Mouse (Mus musculus): Measurements from ENCODE around the gene Kif4. TPM values are rescaled to one million over a fixed set of nuclear protein-coding genes. Genes with fewer than 3 reads are reported as not detected.
A peak's percentile ranks its signal among the peaks of the same experiment; 100 is the strongest.

The Kif4 gene
- polyA plus RNA-seq, 1 experiment from 2014 or later: 5.7 TPM

DNA sequence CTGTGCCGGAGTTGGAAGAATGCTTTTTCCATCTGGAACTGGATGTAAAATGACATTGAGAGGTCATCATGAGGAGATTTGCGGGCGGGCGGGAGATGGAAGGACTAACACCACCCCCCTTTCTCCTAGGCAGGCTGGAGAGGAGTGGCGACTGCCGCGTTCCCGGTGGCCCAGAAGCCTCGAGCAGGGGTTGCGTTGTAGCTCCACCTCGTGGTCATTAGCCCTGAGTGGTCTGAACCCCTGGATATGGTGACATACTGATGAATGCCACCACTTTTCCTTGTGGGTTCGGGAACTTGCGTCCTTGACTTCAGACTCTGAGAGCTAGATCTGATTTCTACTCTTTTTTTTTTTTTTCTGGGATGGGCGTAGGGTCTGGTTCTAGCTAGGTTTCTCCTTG lies 113.4 kb downstream of the Kif4 start:
- Histone ChIP-seq H3K36me3 (no peaks in the 10 kb centered on the region), H3K9ac (peak overlapping the region; percentile 26; the same call in 1 of the 2 replicates), H3K9me3 (0 out of 2 replicates have a peak, but pooled peaks cover 7% of the 10 kb centered on the region), H3K27ac (replicated peaks) (no peak overlapping the region), H3K4me3 (peak overlapping the region; percentile 36), H3K4me2 (peak overlapping the region; percentile 55), H3K4me1 (replicated peaks) (no peaks in the 10 kb centered on the region), H3K27me3 (peaks cover 13% of the 10 kb centered on the region; the same call in 1 of the 2 replicates)
- ATAC-seq (ENCODE audit: low read depth): peak; percentile 90
- WGBS: 23% methylated on average over 14 of the region's 14 CpGs

DNA sequence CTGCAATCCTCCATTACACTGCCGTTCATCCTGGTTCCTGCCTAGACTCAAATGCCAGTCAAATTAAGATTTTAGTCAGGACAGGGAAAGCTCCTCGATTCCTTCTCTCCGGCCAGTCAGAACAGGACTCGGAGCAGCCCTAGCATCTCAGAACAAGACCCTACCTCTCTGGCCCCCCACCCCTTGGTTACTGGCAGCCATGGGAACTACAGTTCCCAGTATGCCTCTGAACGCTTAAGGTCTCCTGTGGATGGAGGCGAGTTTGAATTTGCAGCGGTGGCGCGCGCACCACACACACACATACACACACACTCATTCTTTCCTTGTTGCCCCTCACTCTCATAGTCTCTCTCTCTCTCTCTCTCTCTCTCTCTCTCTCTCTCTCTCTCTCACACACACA lies 113.9 kb downstream of the Kif4 start:
- 22% methylated on average over 10 of the region's 10 CpGs for WGBS
- Histone ChIP-seq H3K4me3 (peak overlapping the region; percentile 36), H3K9ac (0 out of 2 replicates have a peak overlapping the region, but pooled peaks have one; percentile 26), H3K4me1 (replicated peaks) (no peaks in the 10 kb centered on the region), H3K9me3 (0 out of 2 replicates have a peak, but pooled peaks cover 7% of the 10 kb centered on the region), H3K4me2 (peak overlapping the region; percentile 55), H3K36me3 (no peaks in the 10 kb centered on the region), H3K27me3 (peaks cover 13% of the 10 kb centered on the region; the same call in 1 of the 2 replicates), H3K27ac (replicated peaks) (no peak overlapping the region)
- peak; percentile 81 for ATAC-seq (ENCODE audit: low read depth)

GRCm38 (mm10) chrX:100740785-100741184 lies 115.2 kb downstream of the Kif4 start:
- Histone ChIP-seq H3K9ac (no peak overlapping the region), H3K4me1 (replicated peaks) (no peaks in the 10 kb centered on the region), H3K27me3 (peaks cover 9% of the 10 kb centered on the region; the same call in 1 of the 2 replicates), H3K27ac (replicated peaks) (no peak overlapping the region), H3K4me2 (no peak overlapping the region), H3K36me3 (no peaks in the 10 kb centered on the region), H3K4me3 (no peak overlapping the region), H3K9me3 (0 out of 2 replicates have a peak, but pooled peaks cover 7% of the 10 kb centered on the region)
- WGBS: 80% methylated on average over 6 of the region's 6 CpGs
- no peak for ATAC-seq (ENCODE audit: low read depth)

- Histone ChIP-seq H3K9me3 (0 out of 2 replicates have a peak, but pooled peaks cover 7% of the 10 kb centered on the region), H3K4me2 (no peak overlapping the region), H3K4me1 (replicated peaks) (no peaks in the 10 kb centered on the region), H3K9ac (no peak overlapping the region), H3K27me3 (peaks cover 4% of the 10 kb centered on the region; the same call in 1 of the 2 replicates), H3K4me3 (no peak overlapping the region), H3K27ac (replicated peaks) (no peak overlapping the region), H3K36me3 (no peaks in the 10 kb centered on the region)
- ATAC-seq (ENCODE audit: low read depth): peak; percentile 47; the same call in 1 of the 2 replicates
- WGBS: 16% methylated on average over 10 of the region's 10 CpGs
Observed at GRCm38 (mm10) chrX:100741940-100742339, 116.4 kb downstream of the Kif4 start.

GRCm38 (mm10) chrX:100765855-100766254 lies 140.3 kb downstream of the Kif4 start:
- Histone ChIP-seq H3K9ac (no peak overlapping the region), H3K4me3 (no peak overlapping the region), H3K36me3 (no peaks in the 10 kb centered on the region), H3K4me2 (no peak overlapping the region), H3K27ac (replicated peaks) (no peak overlapping the region), H3K9me3 (no peaks in the 10 kb centered on the region), H3K4me1 (replicated peaks) (0 out of 2 replicates have a peak, but pooled peaks cover 11% of the 10 kb centered on the region), H3K27me3 (no peaks in the 10 kb centered on the region)
- no peak for ATAC-seq (ENCODE audit: low read depth)
- WGBS: 83% methylated on average over 6 of the region's 6 CpGs

- Histone ChIP-seq H3K36me3 (no peaks in the 10 kb centered on the region), H3K9ac (peak within 1 kb of the TSS; percentile 87), H3K4me1 (replicated peaks) (peaks cover 16% of the 10 kb centered on the region; the same call in 1 of the 2 replicates), H3K27me3 (no peaks in the 10 kb centered on the region), H3K4me3 (peak within 1 kb of the TSS; percentile 65), H3K9me3 (no peaks in the 10 kb centered on the region), H3K27ac (replicated peaks) (peak within 1 kb of the TSS; percentile 90), H3K4me2 (peak within 1 kb of the TSS; percentile 59)
- peak; percentile 93 for ATAC-seq (ENCODE audit: low read depth)
- WGBS: 21% methylated on average over 26 of the region's 26 CpGs
Observed at GRCm38 (mm10) chrX:100767181-100767884, 141.8 kb downstream of the Kif4 start, which contains the start of gene Dlg3. TSS of gene Dlg3 (plus strand) at chrX:100767722.

GRCm38 (mm10) chrX:100767885-100768626 lies 142.5 kb downstream of the Kif4 start:
- Histone ChIP-seq H3K4me3 (peak overlapping the region; percentile 65), H3K9ac (peak overlapping the region; percentile 87), H3K36me3 (0 out of 2 replicates have a peak, but pooled peaks cover 3% of the 10 kb centered on the region), H3K9me3 (no peaks in the 10 kb centered on the region), H3K4me2 (peak overlapping the region; percentile 59), H3K4me1 (replicated peaks) (peaks cover 16% of the 10 kb centered on the region; the same call in 1 of the 2 replicates), H3K27me3 (no peaks in the 10 kb centered on the region), H3K27ac (replicated peaks) (peak overlapping the region; percentile 90)
- peak; percentile 73 for ATAC-seq (ENCODE audit: low read depth)
- WGBS: 22% methylated on average over 27 of the region's 36 CpGs

DNA sequence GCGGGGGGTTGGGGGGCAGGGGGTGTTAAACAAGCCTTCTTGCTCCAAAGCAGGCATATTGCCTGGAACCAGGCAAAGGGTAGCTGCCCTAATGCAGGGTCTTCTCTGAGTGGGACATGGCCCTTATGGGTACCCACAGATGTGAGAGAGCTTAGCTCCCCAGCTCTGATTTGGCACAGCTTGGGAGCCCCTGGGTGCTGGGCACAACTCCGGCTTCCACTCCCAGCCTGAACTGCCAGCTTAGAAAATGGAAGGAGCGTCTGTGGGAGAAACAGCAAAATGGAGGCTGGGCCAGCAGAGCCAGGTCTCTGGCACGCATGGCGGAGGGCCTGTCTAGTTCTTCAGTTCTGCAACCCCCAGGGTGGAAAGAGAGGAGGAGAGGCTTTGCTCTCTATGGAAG lies 143.7 kb downstream of the Kif4 start:
- Histone ChIP-seq H3K9ac (peak overlapping the region; percentile 87), H3K27me3 (no peaks in the 10 kb centered on the region), H3K4me2 (peak overlapping the region; percentile 59), H3K4me1 (replicated peaks) (peaks cover 16% of the 10 kb centered on the region; the same call in 1 of the 2 replicates), H3K9me3 (no peaks in the 10 kb centered on the region), H3K4me3 (peak overlapping the region; percentile 65), H3K36me3 (0 out of 2 replicates have a peak, but pooled peaks cover 3% of the 10 kb centered on the region), H3K27ac (replicated peaks) (peak overlapping the region; percentile 23; the same call in 1 of the 2 replicates)
- no peak for ATAC-seq (ENCODE audit: low read depth)
- 74% methylated on average over 5 of the region's 5 CpGs for WGBS

GRCm38 (mm10) chrX:100774341-100774811 lies 148.8 kb downstream of the Kif4 start:
- Histone ChIP-seq H3K36me3 (0 out of 2 replicates have a peak, but pooled peaks cover 3% of the 10 kb centered on the region), H3K4me1 (replicated peaks) (peaks cover 33% of the 10 kb centered on the region), H3K4me2 (peak overlapping the region; percentile 51), H3K27ac (replicated peaks) (no peak overlapping the region), H3K9me3 (no peaks in the 10 kb centered on the region), H3K4me3 (peak overlapping the region; percentile 32), H3K27me3 (no peaks in the 10 kb centered on the region), H3K9ac (peak overlapping the region; percentile 58)
- 11% methylated on average over 23 of the region's 23 CpGs for WGBS
- no peak for ATAC-seq (ENCODE audit: low read depth)

DNA sequence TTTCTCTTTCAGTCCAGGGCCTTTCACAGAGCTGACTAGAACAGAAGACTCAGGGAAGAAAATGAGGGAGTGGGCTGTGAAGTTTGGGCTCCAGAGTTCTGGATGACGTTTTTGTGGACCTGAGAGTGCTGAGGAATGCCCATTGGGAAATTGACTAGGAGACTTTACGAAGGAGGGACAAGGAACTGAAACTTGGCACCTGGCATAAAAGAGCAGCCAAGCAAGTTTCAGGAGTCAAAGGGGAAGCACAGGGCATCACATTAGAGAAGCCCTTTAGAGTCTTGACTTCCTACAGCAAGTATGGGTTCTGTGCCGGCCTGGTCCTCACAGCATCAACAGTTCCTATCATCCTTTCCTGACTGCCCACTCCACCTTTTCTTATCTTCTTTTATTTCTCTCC lies 149.9 kb downstream of the Kif4 start:
- Histone ChIP-seq H3K9ac (no peak overlapping the region), H3K27ac (replicated peaks) (no peak overlapping the region), H3K9me3 (no peaks in the 10 kb centered on the region), H3K4me1 (replicated peaks) (peaks cover 37% of the 10 kb centered on the region), H3K36me3 (0 out of 2 replicates have a peak, but pooled peaks cover 3% of the 10 kb centered on the region), H3K4me3 (no peak overlapping the region), H3K4me2 (no peak overlapping the region), H3K27me3 (no peaks in the 10 kb centered on the region)
- ATAC-seq (ENCODE audit: low read depth): no peak
- WGBS: 84% methylated on average over 3 of the region's 3 CpGs

DNA sequence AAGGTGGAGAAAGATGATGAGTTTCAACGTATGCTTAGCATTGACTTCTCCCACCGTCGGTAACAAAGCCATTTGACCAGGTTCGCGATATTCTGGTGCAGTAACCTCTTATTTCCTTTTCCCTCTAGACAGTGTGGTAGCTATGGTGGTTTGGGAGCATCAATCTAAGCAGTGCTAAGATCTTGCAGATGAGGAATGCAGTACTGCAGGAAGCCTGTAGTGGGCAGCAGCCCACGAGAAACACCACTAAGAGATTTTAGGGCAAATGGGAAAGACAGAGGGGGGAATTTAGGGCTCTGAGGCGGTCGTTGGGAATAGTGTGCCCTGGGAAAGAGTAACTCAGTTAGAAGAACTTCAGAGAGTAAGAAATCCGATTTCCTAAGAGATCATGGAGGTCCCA lies 151.0 kb downstream of the Kif4 start:
- H3K4me3 ChIP-seq: peak overlapping the region; percentile 47
- no peaks in the 10 kb centered on the region for H3K9me3 ChIP-seq
- peak overlapping the region; percentile 58 for H3K4me2 ChIP-seq
- H3K36me3 ChIP-seq: 0 out of 2 replicates have a peak, but pooled peaks cover 3% of the 10 kb centered on the region
- H3K27me3 ChIP-seq: no peaks in the 10 kb centered on the region
- WGBS: 21% methylated on average over 9 of the region's 9 CpGs
- 0 out of 2 replicates have a peak overlapping the region, but pooled peaks have one; percentile 75 for H3K9ac ChIP-seq
- ATAC-seq (ENCODE audit: low read depth): peak; percentile 70
- H3K27ac ChIP-seq (replicated peaks): peak overlapping the region; percentile 79
- peaks cover 37% of the 10 kb centered on the region for H3K4me1 ChIP-seq (replicated peaks)
